Comparison of ENCODE assay signal across 31 mouse cellular contexts in genomic region chr14:78526907-78527306, GRCm38 (mm10). TPM values are rescaled to one million over a fixed set of nuclear protein-coding genes. Genes with fewer than 3 reads are reported as not detected.
DNase-seq lines count a peak whose midpoint lies in the region; ATAC-seq and TF ChIP-seq lines count a peak whose summit lies in the region.
"Had no signal": no experiment of that assay in that cellular context is flagged by ENCODE, and none has a peak within 500 bp of the region (broad histone marks: within the 10 kb centered on the region; RNA-seq: fewer than 3 reads in every experiment).

No protein-coding gene starts in this region.

- H3K4me2 ChIP-seq in kidney, embryonic 15.5 days, result 0 out of 2 replicates have a peak overlapping the region, but pooled peaks have one; percentile 25
- H3K4me2 ChIP-seq in intestine, embryonic 14.5 days (ENCODE audit: low read length), result no peak overlapping the region
- H3K4me2 ChIP-seq in intestine, postnatal 0 days (replicated peaks; ENCODE audit: low read depth), result peak overlapping the region; percentile 52
- H3K4me2 ChIP-seq: embryonic facial prominence, embryonic 12.5 days; forebrain, embryonic 15.5 days; heart, embryonic 11.5 days; hindbrain, embryonic 15.5 days; limb, embryonic 15.5 days; liver, embryonic 13.5 days; neural tube, embryonic 12.5 days; stomach, embryonic 15.5 days had no signal

- peaks cover 54% of the 10 kb centered on the region for H3K4me1 ChIP-seq in kidney, embryonic 15.5 days
- H3K4me1 ChIP-seq in intestine, embryonic 14.5 days (replicated peaks; ENCODE audit: control insufficient read depth, insufficient read depth, low read length), result peaks cover 35% of the 10 kb centered on the region
- H3K4me1 ChIP-seq in intestine, postnatal 0 days (replicated peaks; ENCODE audit: control insufficient read depth, insufficient read depth, low read length), result peaks cover 23% of the 10 kb centered on the region
- peaks cover 26% of the 10 kb centered on the region for H3K4me1 ChIP-seq in small intestine, adult 2 months (ENCODE audit: control insufficient read depth, insufficient read depth, insufficient read length, low read length)

- TF ChIP-seq CTCF in intestine, postnatal 0 days (IDR thresholded peaks at IDR 0.05; ENCODE audit: low read depth), result no peak
- no peak for TF ChIP-seq CTCF in small intestine, adult 2 months (IDR thresholded peaks at IDR 0.05; ENCODE audit: extremely low read depth, insufficient read length, insufficient replicate concordance, low read depth, low read length)

- no peak for ATAC-seq in kidney, embryonic 15.5 days (replicated peaks; ENCODE audit: low FRiP score)
- no peak for ATAC-seq in intestine, embryonic 14.5 days (replicated peaks; ENCODE audit: low FRiP score, low TSS enrichment, low read depth)
- ATAC-seq in intestine, postnatal 0 days, result no peak
- ATAC-seq: forebrain, embryonic 15.5 days; inflammation-experienced regulatory T-cells, adult 6 months; lung, postnatal 0 days had no signal

- no peak for TF ChIP-seq POLR2A in small intestine, adult 2 months (IDR thresholded peaks at IDR 0.05; ENCODE audit: low read depth, low read length)

- H3K27me3 ChIP-seq in kidney, embryonic 15.5 days, result no peaks in the 10 kb centered on the region
- H3K27me3 ChIP-seq in intestine, embryonic 14.5 days (replicated peaks; ENCODE audit: control insufficient read depth, insufficient read depth, low read length), result no peaks in the 10 kb centered on the region
- H3K27me3 ChIP-seq in intestine, postnatal 0 days (replicated peaks; ENCODE audit: control insufficient read depth, insufficient read depth, low read length), result no peaks in the 10 kb centered on the region
- no peaks in the 10 kb centered on the region for H3K27me3 ChIP-seq in small intestine, adult 2 months (ENCODE audit: control insufficient read depth, insufficient read depth, low read length)
- H3K27me3 ChIP-seq: embryonic facial prominence, embryonic 12.5 days; forebrain, embryonic 15.5 days; hindbrain, embryonic 15.5 days; limb, embryonic 15.5 days; liver, embryonic 13.5 days; neural tube, embryonic 12.5 days; stomach, embryonic 15.5 days had no signal

- 37% methylated on average over 6 of the region's 6 CpGs for WGBS in kidney, embryonic 15.5 days
- 61% methylated on average over 6 of the region's 6 CpGs for WGBS in intestine, embryonic 14.5 days
- 46% methylated on average over 6 of the region's 6 CpGs for WGBS in intestine, postnatal 0 days
- 34% methylated on average over 6 of the region's 6 CpGs for whole genome bisulfite sequencing in small intestine, adult 2 months

- H3K9me3 ChIP-seq in kidney, embryonic 15.5 days (replicated peaks), result no peaks in the 10 kb centered on the region
- no peaks in the 10 kb centered on the region for H3K9me3 ChIP-seq in intestine, embryonic 14.5 days (ENCODE audit: control insufficient read depth, low read length)
- H3K9me3 ChIP-seq in intestine, postnatal 0 days (ENCODE audit: control insufficient read depth), result no peaks in the 10 kb centered on the region
- H3K9me3 ChIP-seq: embryonic facial prominence, embryonic 12.5 days; forebrain, embryonic 15.5 days; hindbrain, embryonic 15.5 days; limb, embryonic 10.5 days; limb, embryonic 15.5 days; liver, embryonic 13.5 days; midbrain, embryonic 10.5 days; neural tube, embryonic 12.5 days; stomach, embryonic 15.5 days had no signal

- H3K9ac ChIP-seq in kidney, embryonic 15.5 days, result no peak overlapping the region
- no peak overlapping the region for H3K9ac ChIP-seq in intestine, embryonic 14.5 days (ENCODE audit: low read length)
- no peak overlapping the region for H3K9ac ChIP-seq in intestine, postnatal 0 days (ENCODE audit: low read depth, low read length)
- H3K9ac ChIP-seq: embryonic facial prominence, embryonic 12.5 days; forebrain, embryonic 15.5 days; hindbrain, embryonic 15.5 days; limb, embryonic 15.5 days; liver, embryonic 13.5 days; neural tube, embryonic 12.5 days; stomach, embryonic 15.5 days had no signal

- H3K27ac ChIP-seq in kidney, embryonic 15.5 days, result peak overlapping the region; percentile 68; the same call in 1 of the 2 replicates
- 0 out of 2 replicates have a peak overlapping the region, but pooled peaks have one; percentile 29 for H3K27ac ChIP-seq in intestine, embryonic 14.5 days (ENCODE audit: low read depth)
- peak overlapping the region; percentile 66 for H3K27ac ChIP-seq in intestine, postnatal 0 days (ENCODE audit: low read depth, low read length)
- peak overlapping the region; percentile 85 for H3K27ac ChIP-seq in small intestine, adult 2 months (ENCODE audit: insufficient read depth, low read depth, low read length)
- H3K27ac ChIP-seq: embryonic facial prominence, embryonic 12.5 days; forebrain, embryonic 15.5 days; gastrocnemius, adult 2 months; hindbrain, embryonic 15.5 days; limb, embryonic 10.5 days; limb, embryonic 15.5 days; liver, embryonic 13.5 days; macrophage; midbrain, embryonic 10.5 days; neural tube, embryonic 12.5 days had no signal

- no peak overlapping the region for H3K4me3 ChIP-seq in kidney, embryonic 15.5 days (replicated peaks)
- no peak overlapping the region for H3K4me3 ChIP-seq in intestine, embryonic 14.5 days (ENCODE audit: low read depth, low read length)
- H3K4me3 ChIP-seq in intestine, postnatal 0 days (ENCODE audit: low read depth, low read length), result no peak overlapping the region
- peak overlapping the region; percentile 42 for H3K4me3 ChIP-seq in small intestine, adult 2 months (ENCODE audit: low read depth, low read length)
- H3K4me3 ChIP-seq: embryonic facial prominence, embryonic 12.5 days; forebrain, embryonic 15.5 days; gastrocnemius, adult 2 months; hindbrain, embryonic 15.5 days; limb, embryonic 10.5 days; limb, embryonic 15.5 days; liver, embryonic 13.5 days; midbrain, embryonic 10.5 days; myocyte; neural tube, embryonic 12.5 days; stomach, embryonic 15.5 days had no signal

- H3K36me3 ChIP-seq in kidney, embryonic 15.5 days, result 0 out of 2 replicates have a peak, but pooled peaks cover under 1% of the 10 kb centered on the region
- no peaks in the 10 kb centered on the region; the same call in 1 of the 2 replicates for H3K36me3 ChIP-seq in intestine, embryonic 14.5 days (ENCODE audit: control insufficient read depth, insufficient read depth, low read length)
- H3K36me3 ChIP-seq in intestine, postnatal 0 days (ENCODE audit: control insufficient read depth, insufficient read depth), result no peaks in the 10 kb centered on the region
- no peaks in the 10 kb centered on the region for H3K36me3 ChIP-seq in small intestine, adult 2 months (ENCODE audit: control insufficient read depth, insufficient read depth, low read length)
- H3K36me3 ChIP-seq: embryonic facial prominence, embryonic 12.5 days; forebrain, embryonic 15.5 days; hindbrain, embryonic 15.5 days; limb, embryonic 15.5 days; liver, embryonic 13.5 days; midbrain, embryonic 10.5 days; neural tube, embryonic 12.5 days; stomach, embryonic 15.5 days had no signal

- DNase-seq in kidney, postnatal 10 days, result no peak
- DNase-seq in intestine, embryonic 14.5 days (ENCODE audit: low spot score), result no peak
- DNase-seq in urinary bladder, adult 18-20 months (ENCODE audit: low spot score in 2 of 2), result no peak
- DNase-seq in adrenal gland, postnatal 10 days, result no peak
- DNase-seq: adrenal gland, adult 8-10 months; B cell, adult 2 months; cerebellum, adult 8-10 months; cerebellum, postnatal 25 days; embryo, embryonic 11 days; gastrocnemius, adult 2 months; gastrocnemius, postnatal 36 days; heart, postnatal 10 days; layer of hippocampus, adult 9-11 months; liver, embryonic 13.5 days; lung, adult 18-20 months had no signal

RNA-seq across cellular contexts. Expression of gene Akap11, which starts 9.7 kb away (rescaled TPM):
- polyA plus RNA-seq in kidney, embryonic 15.5 days (2015; fragmentation: Nextera tagmentation; extraction: Ambion mirVana), result 20.0 and 20.2 TPM in 2 replicates
- polyA plus RNA-seq in intestine, embryonic 14.5 days (2014; fragmentation: Nextera tagmentation; extraction: Ambion mirVana), result 17.9 and 18.0 TPM in 2 replicates
- 7.1 and 8.5 TPM in 2 replicates for polyA plus RNA-seq in intestine, postnatal 0 days (2015; fragmentation: Nextera tagmentation; extraction: Ambion mirVana)
- polyA plus RNA-seq in small intestine, adult 2 months (2012; rRNA removed), result 0.88 and 1.6 TPM in 2 replicates
- total RNA-seq in adrenal gland, postnatal 10 days (2021), result 10 to 100 TPM; 38.8 to 41.2 TPM

Comparison
In these comparisons a context has a peak if more than half of its experiments do, and no peak if none do; other contexts are left out.
1. H3K27ac ChIP-seq: peak in every context shown above with its lines; median percentile 85 in small intestine, adult 2 months; 68 in kidney, embryonic 15.5 days; 66 in intestine, postnatal 0 days; 29 in intestine, embryonic 14.5 days.